Mouse (Mus musculus) brain, adult 10 weeks (tissue): ENCODE data around the gene Ncoa4. TPM values are rescaled to one million over a fixed set of nuclear protein-coding genes. Genes with fewer than 3 reads are reported as not detected.

Experiments used
- polyA plus RNA-seq: library from polyadenylated mRNA; stranded (reverse); fragments of 350-450 nt; fragmentation: Illumina TruSeq; extraction: RNeasy Lipid Tissue Mini Kit (QIAGEN cat#74804); gene quantifications from one replicate; pipeline ENCODE4 v1.2.3, GENCODE M21; 2015; ENCODE audit warnings: low read depth, low replicate concordance

Ncoa4 gene
- polyA plus RNA-seq = 76.2 TPM

GRCm38 (mm10) chr14:32159690-32160246 is at the start of gene Ncoa4:
Gene Ncoa4 (plus strand): TSS chr14:32159865.

GRCm38 (mm10) chr14:32141723-32142122 is 17.9 kb upstream of the Ncoa4 start, which contains the start of gene Msmb:
Gene Msmb (plus strand): TSS chr14:32142023.

GRCm38 (mm10) chr14:32201791-32202451 is 42.3 kb downstream of the Ncoa4 start, which contains the start of the genes Timm23 and Parg:
Gene Timm23 (minus strand): TSS chr14:32201898.
Gene Parg (plus strand): TSS chr14:32201949.

Other genes with a start within 250 kb of the Ncoa4 start
- 1.7 TPM for gene Galnt15, start 130.9 kb upstream of the Ncoa4 start, polyA plus RNA-seq
- gene Oxnad1, start 74.5 kb upstream of the Ncoa4 start, polyA plus RNA-seq = 24.6 TPM
- 65.6 TPM for gene Dph3, start 74.1 kb upstream of the Ncoa4 start, polyA plus RNA-seq
- not detected for gene Msmb, start 17.8 kb upstream of the Ncoa4 start, polyA plus RNA-seq
- gene Timm23, start 42.0 kb downstream of the Ncoa4 start, polyA plus RNA-seq = 179 TPM
- gene Parg, start 42.1 kb downstream of the Ncoa4 start, polyA plus RNA-seq = 24.9 TPM
- 72.2 TPM for gene Ogdhl, start 162.2 kb downstream of the Ncoa4 start, polyA plus RNA-seq
- 1.8 TPM for gene 1700024G13Rik, start 228.5 kb downstream of the Ncoa4 start, polyA plus RNA-seq